Mouse (Mus musculus) lung, postnatal 0 days (tissue): Measurements from ENCODE around the gene Smg6.

Experiments used
- CTCF ChIP-seq: IDR thresholded peaks from 2 replicates; pipeline ENCODE4 v1.5.1; 2016; ENCODE audit warnings: antibody characterized with exemption, mild to moderate bottlenecking
- EP300 ChIP-seq: IDR thresholded peaks from 2 replicates; pipeline ENCODE4 v1.6.1; 2016; ENCODE audit warnings: antibody characterized with exemption, mild to moderate bottlenecking, control low read depth

GRCm38 (mm10) chr11:74990501-74990900 is 64.9 kb downstream of the Smg6 start:
- TF ChIP-seq CTCF (no peak), EP300 (no peak)
